Mouse (Mus musculus): ENCODE measurements around the gene Olfr45.
"Not testable (repeated sequence)": the region's sequence is repeated elsewhere in the genome, so short reads cannot be mapped to it uniquely, and the experiment has no call there.

Olfr45 gene

DNA sequence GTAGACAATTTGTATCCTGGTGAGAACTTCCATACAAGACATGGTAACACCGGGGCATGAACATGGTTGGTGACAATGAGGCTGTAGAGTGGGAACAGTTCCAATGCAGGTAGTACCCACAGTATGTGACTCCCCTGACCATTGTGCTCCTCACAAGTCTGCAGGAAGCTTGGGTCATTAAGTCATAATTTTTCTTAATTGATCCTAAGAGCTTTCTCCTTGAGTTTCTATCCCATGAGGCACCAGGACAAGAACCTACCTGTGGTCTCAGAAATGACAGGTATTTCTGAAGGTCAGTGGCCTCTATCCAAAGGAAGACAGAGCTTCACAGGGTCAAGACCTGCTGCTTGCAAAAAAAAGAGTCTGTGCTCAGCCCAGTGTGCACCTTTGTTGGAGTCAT, at the start of gene Olfr45:
TSS of gene Olfr45 (plus strand) at position 301 of the 400 bp plus-strand sequence.
- DNase-seq (ENCODE audit: low read depth, low spot score): no peak

DNA sequence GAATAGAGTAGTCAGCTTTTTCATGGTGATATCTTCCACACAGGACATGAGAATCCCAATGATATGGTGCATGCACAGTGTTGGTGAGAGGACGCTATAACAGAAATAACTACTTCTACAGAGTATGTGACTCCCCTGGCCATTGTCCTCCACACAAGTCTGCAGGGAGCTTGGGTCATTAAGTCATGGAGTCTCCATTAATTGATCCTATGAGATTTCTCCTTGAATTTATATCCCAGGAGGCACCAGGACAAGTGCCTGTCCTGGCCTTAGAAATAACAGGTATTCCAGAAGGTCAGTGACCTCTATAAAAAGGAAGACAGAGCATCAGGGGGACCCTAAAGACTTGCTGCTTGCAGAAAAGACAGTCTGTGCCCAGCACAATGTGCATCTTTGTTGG, 35.6 kb upstream of the Olfr45 start, which contains the start of gene Olfr53:
TSS of gene Olfr53 (plus strand) at position 301 of the 400 bp plus-strand sequence.
- DNase-seq (ENCODE audit: low read depth, low spot score): no peak

DNA sequence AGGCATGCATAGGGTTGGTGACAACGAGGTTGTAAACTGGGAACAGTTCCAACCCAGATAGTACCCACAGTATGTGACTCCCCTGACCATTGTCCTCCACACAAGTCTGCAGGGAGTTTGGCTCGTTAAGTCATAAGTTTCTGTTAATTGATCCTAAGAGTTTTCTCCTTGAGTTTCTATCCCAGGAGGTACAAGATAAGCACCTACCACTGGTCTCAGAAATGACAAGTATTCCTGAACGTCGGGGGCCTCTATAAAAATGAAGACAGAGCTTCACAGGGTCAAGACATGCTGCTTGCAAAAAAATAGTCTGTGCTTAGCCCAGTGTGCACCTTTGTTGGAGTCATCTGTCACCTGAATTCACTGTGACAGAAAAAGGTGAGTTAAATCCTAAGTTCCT, 22.1 kb upstream of the Olfr45 start, which contains the start of gene Olfr539:
TSS of gene Olfr539 (plus strand) at position 301 of the 400 bp plus-strand sequence.
- DNase-seq (ENCODE audit: low read depth, low spot score): no peak

DNA sequence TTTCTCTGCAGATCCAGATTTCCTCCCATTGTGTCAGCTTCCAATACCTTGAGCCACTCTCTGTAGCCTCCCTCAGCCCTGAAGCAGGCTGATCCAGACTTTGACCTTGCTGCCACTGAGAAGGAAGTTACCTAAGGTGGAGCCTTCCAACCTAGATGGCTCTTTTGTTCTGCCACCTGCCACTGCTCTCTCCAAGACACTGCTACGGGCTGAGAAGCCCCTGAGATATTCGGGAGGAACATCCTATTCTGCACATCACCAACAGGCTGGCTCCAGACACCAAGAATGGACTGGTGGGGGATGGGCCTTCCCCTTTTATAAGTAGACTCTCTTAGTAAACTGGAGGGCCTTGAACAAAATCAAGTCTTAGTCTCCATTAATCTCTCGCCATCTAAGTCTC, 11.1 kb upstream of the Olfr45 start:
- not testable (repeated sequence) for DNase-seq (ENCODE audit: low read depth, low spot score)

DNA sequence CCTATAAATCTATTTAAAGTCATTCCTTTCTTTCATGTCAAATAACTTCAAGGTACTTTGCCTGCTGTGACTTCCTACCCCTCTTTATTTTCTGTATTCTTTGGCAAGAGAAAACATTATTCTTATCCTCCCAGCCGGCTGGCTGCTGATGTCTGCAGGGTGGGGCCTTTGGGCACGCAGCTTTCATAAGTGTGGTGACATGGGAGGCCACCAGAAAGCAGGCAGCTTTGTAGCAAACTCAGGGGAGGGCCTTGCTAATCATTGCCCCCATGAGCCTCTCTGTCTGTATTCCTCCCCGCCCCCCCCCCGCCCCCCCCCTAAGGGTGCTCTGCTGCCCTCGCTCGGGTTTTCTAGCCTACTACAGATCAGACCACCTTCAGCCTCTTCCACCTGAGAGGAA, 5.9 kb upstream of the Olfr45 start:
- peak; percentile 29 for DNase-seq (ENCODE audit: low read depth, low spot score)

DNA sequence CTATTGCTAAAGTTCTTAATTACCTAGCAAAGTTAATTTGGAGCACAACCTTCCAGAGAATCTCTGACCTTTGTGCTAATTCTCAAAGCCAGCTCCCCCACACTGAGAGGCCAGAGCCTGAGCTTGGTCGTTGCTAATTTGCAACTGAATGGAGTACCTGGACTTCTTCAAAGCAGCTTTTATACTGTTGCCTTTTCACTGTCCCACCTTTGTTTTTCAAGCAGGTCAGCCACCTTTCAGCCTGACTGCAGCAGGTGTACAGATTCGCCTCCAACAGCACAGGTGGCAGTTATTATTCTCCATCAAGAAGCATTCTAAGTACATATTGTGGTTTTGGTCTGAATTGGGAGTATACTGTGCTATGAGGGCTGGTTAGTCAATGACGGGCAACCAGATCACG, 2.2 kb upstream of the Olfr45 start:
- not testable (repeated sequence) for DNase-seq (ENCODE audit: low read depth, low spot score)

DNA sequence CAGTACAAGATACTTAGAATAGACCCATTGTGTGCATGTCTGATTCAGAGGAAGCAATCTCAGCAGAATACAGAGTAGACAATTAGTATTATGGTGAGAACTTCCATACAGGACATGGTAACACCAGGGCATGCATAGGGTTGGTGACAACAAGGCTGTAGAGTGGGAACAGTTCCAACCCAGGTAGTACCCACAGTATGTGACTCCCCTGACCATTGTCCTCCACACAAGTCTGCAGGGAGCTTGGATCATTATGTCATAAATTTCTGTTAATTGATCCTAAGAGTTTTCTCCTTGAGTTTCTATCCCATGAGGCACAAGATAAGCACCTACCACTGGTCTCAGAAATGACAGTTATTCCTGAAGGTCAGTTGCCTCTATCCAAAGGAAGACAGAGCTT, 15.2 kb downstream of the Olfr45 start, which contains the start of gene Olfr541:
TSS of gene Olfr541 (plus strand) at position 301 of the 400 bp plus-strand sequence.
- no peak for DNase-seq (ENCODE audit: low read depth, low spot score)

DNA sequence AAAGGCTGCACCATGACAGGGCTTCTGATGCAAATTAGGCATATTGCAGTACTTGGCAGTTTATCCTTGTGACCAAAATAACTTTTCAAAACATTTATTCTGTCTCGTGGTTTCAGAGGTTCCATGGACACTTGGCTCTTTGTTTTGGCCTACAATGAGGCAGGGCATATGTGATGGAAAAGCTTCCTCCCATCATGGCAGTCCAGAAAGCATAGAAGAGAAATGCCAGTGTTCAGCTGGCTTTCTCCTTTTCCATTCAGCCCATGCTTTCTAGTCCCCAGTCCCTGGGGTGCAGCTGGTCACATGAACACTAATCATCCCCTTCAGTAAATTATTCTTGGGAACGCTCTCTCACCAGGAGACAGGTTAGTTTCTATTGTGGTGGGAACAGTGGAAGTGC, 24.6 kb downstream of the Olfr45 start:
- DNase-seq (ENCODE audit: low read depth, low spot score): no peak

DNA sequence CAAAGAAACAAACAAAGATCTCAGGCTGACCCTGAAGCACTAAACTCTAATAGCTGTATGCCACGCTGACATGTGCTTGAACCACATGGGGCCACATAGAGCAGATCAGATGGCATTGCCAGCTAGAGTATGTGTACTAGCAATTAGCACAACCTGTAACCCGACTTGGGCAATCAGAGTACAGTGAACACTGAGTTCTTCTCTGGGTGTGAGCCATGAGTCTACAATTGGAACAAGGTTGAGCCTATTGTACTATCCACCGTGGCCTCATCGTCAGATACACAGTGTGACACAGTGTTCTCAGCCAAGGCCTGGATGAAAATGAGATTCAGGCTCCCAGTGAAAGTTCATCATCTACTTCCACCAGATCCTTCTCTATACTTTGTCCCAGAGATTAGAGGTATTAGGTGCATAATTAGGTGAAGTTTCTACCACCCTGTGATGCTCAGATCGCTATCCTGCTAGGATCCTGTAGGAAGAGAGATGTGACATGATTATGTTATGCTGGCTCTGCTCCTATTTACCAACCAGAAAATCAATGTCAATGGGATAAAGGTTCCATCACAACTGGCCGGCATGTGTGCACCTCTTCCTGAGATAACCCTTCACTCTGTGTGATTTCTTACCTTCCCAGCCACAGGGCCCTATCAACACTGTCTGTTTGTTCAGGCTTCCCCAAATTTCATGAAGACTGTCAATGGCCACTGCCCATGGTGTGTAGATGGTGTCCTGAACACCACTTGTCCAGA, 26.0 kb downstream of the Olfr45 start:
- no peak for DNase-seq (ENCODE audit: low read depth, low spot score)

DNA sequence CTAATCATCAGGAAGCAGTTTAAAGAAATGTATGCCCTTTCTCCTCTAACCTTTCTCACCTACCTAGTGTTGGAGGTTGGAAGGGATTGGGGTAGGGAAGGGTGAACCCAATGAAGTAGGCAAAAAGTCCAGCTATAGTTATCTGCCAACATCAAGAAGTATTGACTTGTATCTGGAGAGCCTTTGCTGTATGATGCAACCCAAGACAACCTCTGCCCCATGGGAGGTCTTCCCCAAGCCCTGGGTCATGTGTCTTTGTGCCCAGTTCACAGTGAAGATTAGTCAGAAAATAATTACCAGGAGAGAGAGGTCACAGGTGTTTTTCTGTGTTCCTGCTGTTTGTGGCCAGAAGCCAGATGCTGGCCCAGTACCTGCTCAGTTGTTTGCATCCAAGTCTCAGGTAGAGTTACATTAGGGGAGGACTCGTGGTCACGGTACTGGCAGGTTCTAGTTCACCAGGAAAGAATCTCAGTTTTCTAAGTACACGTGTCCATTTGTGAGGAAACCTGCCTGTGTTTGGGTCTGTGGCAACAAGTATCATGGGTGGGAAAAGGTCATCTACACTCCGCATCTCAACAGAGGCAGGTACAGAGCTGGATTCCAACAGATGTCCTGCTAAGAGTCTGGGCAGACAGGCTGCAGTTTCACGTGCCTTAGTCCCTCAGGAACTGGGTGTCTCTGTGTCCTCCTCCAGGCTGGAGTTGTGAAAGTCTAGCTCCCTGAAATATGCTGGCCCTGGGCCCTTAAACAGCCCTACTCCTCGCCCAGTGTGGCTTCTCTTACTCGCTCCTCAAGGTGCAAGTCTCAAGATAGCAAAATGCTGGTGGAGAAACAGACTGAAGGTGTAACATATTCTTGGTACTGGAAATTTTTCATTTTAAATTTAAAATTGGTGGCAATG, 35.7 kb downstream of the Olfr45 start:
- peak; percentile 54 for DNase-seq (ENCODE audit: low read depth, low spot score)

DNA sequence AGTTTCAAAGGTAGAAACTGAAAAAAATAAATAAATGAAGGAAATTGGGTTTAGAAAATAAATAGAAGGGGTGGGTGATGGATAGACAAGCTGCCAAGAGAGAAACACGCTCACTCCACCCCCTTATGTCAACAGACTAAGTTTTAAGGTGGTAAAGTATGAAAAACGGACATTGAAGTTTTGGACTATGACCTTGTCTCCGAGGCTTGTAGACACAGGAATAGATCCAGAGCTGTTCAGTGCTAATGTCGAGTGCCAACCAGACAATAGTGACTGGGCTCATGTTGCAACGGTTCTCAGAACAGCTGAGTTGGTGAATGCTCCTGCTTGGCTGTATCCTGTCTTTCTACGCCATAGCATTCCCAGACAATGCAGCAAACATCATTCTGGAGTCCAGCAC, 39.3 kb downstream of the Olfr45 start:
- no peak for DNase-seq (ENCODE audit: low read depth, low spot score)

DNA sequence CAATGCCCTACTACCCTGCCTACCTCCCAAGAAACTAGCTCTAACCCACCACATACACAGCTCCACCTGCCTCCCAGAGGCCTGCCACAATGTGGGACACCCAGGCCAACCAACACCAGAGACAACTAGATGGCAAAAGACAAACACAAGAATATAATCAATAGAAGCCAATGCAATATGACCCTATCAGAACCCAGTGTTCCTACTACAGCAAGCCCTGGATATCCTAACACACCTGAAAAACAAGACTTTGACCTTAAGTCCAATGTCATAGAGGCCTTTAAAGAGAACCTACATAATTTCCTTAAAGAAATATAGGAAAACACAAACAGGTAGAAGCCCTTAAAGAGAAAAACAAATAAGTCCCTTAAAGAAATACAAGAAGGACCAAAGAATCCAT, 43.8 kb downstream of the Olfr45 start:
- DNase-seq (ENCODE audit: low read depth, low spot score): no peak

DNA sequence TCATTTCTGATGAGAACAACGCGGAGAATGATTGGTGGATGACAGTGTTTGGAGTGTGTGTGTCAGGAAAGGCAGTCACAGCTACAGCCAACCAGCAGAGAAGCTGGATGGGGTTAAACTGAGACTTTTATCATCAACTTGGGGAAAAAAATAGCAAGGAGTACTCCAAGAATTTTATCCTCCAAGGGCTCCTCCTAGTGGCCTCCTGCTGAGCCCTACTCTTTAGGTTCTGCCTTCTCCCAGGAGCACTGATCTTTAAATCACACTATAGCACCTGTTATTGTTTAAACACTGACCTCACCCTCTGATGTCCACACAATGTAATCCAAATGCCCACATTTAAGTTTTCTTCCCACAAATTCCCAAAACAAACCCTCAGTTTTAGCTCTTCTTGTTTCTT, 51.4 kb downstream of the Olfr45 start:
- peak; percentile 50 for DNase-seq (ENCODE audit: low read depth, low spot score)

All from brain, adult 2 months (tissue).